ENCODE assay signal across 9 mouse cellular contexts in genomic region chr19:24452441-24452898, GRCm38 (mm10). TPM values are rescaled to one million over a fixed set of nuclear protein-coding genes. Genes with fewer than 3 reads are reported as not detected.
DNase-seq lines count a peak whose midpoint lies in the region; ATAC-seq and TF ChIP-seq lines count a peak whose summit lies in the region.
"Had no signal": no experiment of that assay in that cellular context is flagged by ENCODE, and none has a peak within 500 bp of the region (broad histone marks: within the 10 kb centered on the region; RNA-seq: fewer than 3 reads in every experiment).

No protein-coding gene starts in this region.

- 33% methylated on average over 3 of the region's 3 CpGs for WGBS in intestine, embryonic 14.5 days
- 27% methylated on average over 3 of the region's 3 CpGs for WGBS in intestine, postnatal 0 days
- WGBS in heart, postnatal 0 days, result 7% methylated on average over 3 of the region's 3 CpGs
- WGBS in midbrain, embryonic 10.5 days, result 43% methylated on average over 3 of the region's 3 CpGs

- no peaks in the 10 kb centered on the region for H3K9me3 ChIP-seq in intestine, embryonic 14.5 days (ENCODE audit: control insufficient read depth, low read length)
- no peaks in the 10 kb centered on the region for H3K9me3 ChIP-seq in intestine, postnatal 0 days (ENCODE audit: control insufficient read depth)
- no peaks in the 10 kb centered on the region for H3K9me3 ChIP-seq in heart, postnatal 0 days (replicated peaks; ENCODE audit: control insufficient read depth, low read length)
- no peaks in the 10 kb centered on the region for H3K9me3 ChIP-seq in midbrain, embryonic 10.5 days (replicated peaks)

- no peaks in the 10 kb centered on the region for H3K36me3 ChIP-seq in intestine, embryonic 14.5 days (ENCODE audit: control insufficient read depth, insufficient read depth, low read length)
- no peaks in the 10 kb centered on the region for H3K36me3 ChIP-seq in intestine, postnatal 0 days (ENCODE audit: control insufficient read depth, insufficient read depth)
- no peaks in the 10 kb centered on the region for H3K36me3 ChIP-seq in heart, postnatal 0 days (replicated peaks; ENCODE audit: control insufficient read depth, insufficient read depth, low read length)
- H3K36me3 ChIP-seq in midbrain, embryonic 10.5 days, result no peaks in the 10 kb centered on the region

- no peak; the same call in 1 of the 2 replicates for ATAC-seq in intestine, embryonic 14.5 days (replicated peaks; ENCODE audit: low FRiP score, low TSS enrichment, low read depth)
- ATAC-seq in intestine, postnatal 0 days, result no peak
- peak; percentile 84 for ATAC-seq in heart, postnatal 0 days (ENCODE audit: insufficient read depth, low read depth)
- ATAC-seq: Patski had no signal

- no peaks in the 10 kb centered on the region for H3K27me3 ChIP-seq in intestine, embryonic 14.5 days (replicated peaks; ENCODE audit: control insufficient read depth, insufficient read depth, low read length)
- no peaks in the 10 kb centered on the region for H3K27me3 ChIP-seq in intestine, postnatal 0 days (replicated peaks; ENCODE audit: control insufficient read depth, insufficient read depth, low read length)
- no peaks in the 10 kb centered on the region for H3K27me3 ChIP-seq in heart, postnatal 0 days (ENCODE audit: control insufficient read depth, insufficient read depth, low read length)
- no peaks in the 10 kb centered on the region for H3K27me3 ChIP-seq in midbrain, embryonic 10.5 days (ENCODE audit: low read depth, poor library complexity, severe bottlenecking)

- TF ChIP-seq EP300 in heart, postnatal 0 days (IDR thresholded peaks at IDR 0.05; ENCODE audit: low read depth), result no peak; the same call in 1 of the 2 replicates

- TF ChIP-seq CTCF in intestine, postnatal 0 days (IDR thresholded peaks at IDR 0.05; ENCODE audit: low read depth), result no peak
- TF ChIP-seq CTCF in heart, postnatal 0 days (IDR thresholded peaks at IDR 0.05; ENCODE audit: low read depth), result no peak

- peak; percentile 50 for DNase-seq in intestine, embryonic 14.5 days (ENCODE audit: low spot score)
- peak; percentile 11 to 20 for DNase-seq in cerebellum, postnatal 36 days
- peak; percentile 57 for DNase-seq in heart, postnatal 0 days (ENCODE audit: low spot score)
- peak; percentile 37 for DNase-seq in midbrain, embryonic 10.5 days (ENCODE audit: low spot score)
- DNase-seq in thymus, postnatal 4 days, result no peak
- DNase-seq in urinary bladder, adult 18-20 months (ENCODE audit: low spot score in 2 of 2), result no peak
- DNase-seq in B cell, adult 2 months, result no peak

- no peaks in the 10 kb centered on the region for H3K4me1 ChIP-seq in intestine, embryonic 14.5 days (replicated peaks; ENCODE audit: control insufficient read depth, insufficient read depth, low read length)
- H3K4me1 ChIP-seq in intestine, postnatal 0 days (replicated peaks; ENCODE audit: control insufficient read depth, insufficient read depth, low read length), result peaks cover 12% of the 10 kb centered on the region
- peaks cover 18% of the 10 kb centered on the region for H3K4me1 ChIP-seq in heart, postnatal 0 days (ENCODE audit: control insufficient read depth, insufficient read depth)
- peaks cover 31% of the 10 kb centered on the region for H3K4me1 ChIP-seq in midbrain, embryonic 10.5 days

- H3K4me3 ChIP-seq in intestine, embryonic 14.5 days (ENCODE audit: low read depth, low read length), result no peak overlapping the region
- H3K4me3 ChIP-seq in intestine, postnatal 0 days (ENCODE audit: low read depth, low read length), result no peak overlapping the region
- H3K4me3 ChIP-seq in heart, postnatal 0 days (ENCODE audit: low read depth, low read length), result no peak overlapping the region
- H3K4me3 ChIP-seq in midbrain, embryonic 10.5 days, result no peak overlapping the region

- no peak overlapping the region for H3K27ac ChIP-seq in intestine, embryonic 14.5 days (ENCODE audit: low read depth)
- H3K27ac ChIP-seq in intestine, postnatal 0 days (ENCODE audit: low read depth, low read length), result no peak overlapping the region
- H3K27ac ChIP-seq in heart, postnatal 0 days (ENCODE audit: low read depth), result peak overlapping the region; percentile 72
- peak overlapping the region; percentile 81 for H3K27ac ChIP-seq in midbrain, embryonic 10.5 days (replicated peaks)

- no peak overlapping the region for H3K9ac ChIP-seq in intestine, embryonic 14.5 days (ENCODE audit: low read length)
- no peak overlapping the region for H3K9ac ChIP-seq in intestine, postnatal 0 days (ENCODE audit: low read depth, low read length)
- H3K9ac ChIP-seq in heart, postnatal 0 days (replicated peaks; ENCODE audit: low read depth, low read length), result no peak overlapping the region

- H3K4me2 ChIP-seq in intestine, embryonic 14.5 days (ENCODE audit: low read length), result no peak overlapping the region
- H3K4me2 ChIP-seq in intestine, postnatal 0 days (replicated peaks; ENCODE audit: low read depth), result no peak overlapping the region
- no peak overlapping the region for H3K4me2 ChIP-seq in heart, postnatal 0 days (ENCODE audit: low read depth, low read length)

RNA-seq across cellular contexts. Expression of gene Fam122a, which starts 24.7 kb away (rescaled TPM):
- 43.6 and 48.9 TPM in 2 replicates for polyA plus RNA-seq in intestine, embryonic 14.5 days (2014; fragmentation: Nextera tagmentation; extraction: Ambion mirVana)
- polyA plus RNA-seq in intestine, postnatal 0 days (2015; fragmentation: Nextera tagmentation; extraction: Ambion mirVana), result 40.5 and 45.0 TPM in 2 replicates
- 3.9 and 11.4 TPM in 2 replicates for total RNA-seq in heart, postnatal 0 days (2014; rRNA removed; ENCODE audit: low replicate concordance)
- 48.9 and 55.1 TPM in 2 replicates for polyA plus RNA-seq in heart, postnatal 0 days (2015; fragmentation: Nextera tagmentation; extraction: Ambion mirVana)
- polyA plus RNA-seq in midbrain, embryonic 10.5 days (2016; fragmentation: Nextera tagmentation; extraction: Ambion mirVana), result 48.6 and 49.8 TPM in 2 replicates

Comparison
In these comparisons a context has a peak if more than half of its experiments do, and no peak if none do; other contexts are left out.
1. DNase-seq: peak in intestine, embryonic 14.5 days (single experiment), cerebellum, postnatal 36 days (2 of 2), heart, postnatal 0 days (single experiment) and midbrain, embryonic 10.5 days (single experiment); none in thymus, postnatal 4 days (single experiment), urinary bladder, adult 18-20 months (0 of 2) and B cell, adult 2 months (0 of 2).
2. H3K27ac ChIP-seq: peak in heart, postnatal 0 days (single experiment) and midbrain, embryonic 10.5 days (single experiment); none in intestine, embryonic 14.5 days (single experiment) and intestine, postnatal 0 days (single experiment).